Mouse (Mus musculus) kidney, adult 2 months (tissue): ENCODE measurements around the gene Plekhm3.

Experiments
- CTCF ChIP-seq: fragments of 200-500 bp; conservative IDR thresholded peaks from 2 replicates; pipeline ENCODE4 v1.5.1; 2011; ENCODE audit warnings: low read depth, mild to moderate bottlenecking, control low read depth, low read length, moderate library complexity, mixed read lengths; ENCODE audit not compliant: insufficient read depth, insufficient read length
- POLR2A ChIP-seq: fragments of 200-500 bp; IDR thresholded peaks from one replicate; pipeline ENCODE4 v1.6.1; 2011; ENCODE audit warnings: low read depth, low read length, control low read depth

GRCm38 (mm10) chr1:64906226-64906625 lies 50.4 kb downstream of the Plekhm3 start:
- TF ChIP-seq POLR2A (no peak), CTCF (no peak)
